Mouse (Mus musculus) brain, embryonic 14.5 days (tissue): Measurements from ENCODE around the gene Hdlbp.

Experiments used
- CTCF ChIP-seq: fragments of 200-500 bp; IDR thresholded peaks from 2 replicates; pipeline ENCODE4 v1.5.1; 2012; ENCODE audit warnings: inconsistent platforms, mild to moderate bottlenecking, moderate library complexity, borderline replicate concordance; ENCODE audit not compliant: insufficient read depth, insufficient read length; ENCODE audit errors: extremely low read depth
- POLR2A ChIP-seq: fragments of 200-500 bp; IDR thresholded peaks from 2 replicates; pipeline ENCODE4 v1.6.1; 2012; ENCODE audit warnings: mild to moderate bottlenecking, inconsistent platforms, borderline replicate concordance; ENCODE audit not compliant: poor library complexity, insufficient read depth, insufficient read length, severe bottlenecking; ENCODE audit errors: extremely low read depth

- no peak for TF ChIP-seq CTCF
- no peak for TF ChIP-seq POLR2A
Measured at GRCm38 (mm10) chr1:93459101-93459500, 19.5 kb downstream of the Hdlbp start.
